Mouse (Mus musculus): ENCODE measurements at regions not wholly inside any gene's neighbourhood (a gene's known extent, or its start where the extent isn't known, plus 50 kb on each side); places are given as distances from the start of the nearest gene placed in this dataset.

DNA sequence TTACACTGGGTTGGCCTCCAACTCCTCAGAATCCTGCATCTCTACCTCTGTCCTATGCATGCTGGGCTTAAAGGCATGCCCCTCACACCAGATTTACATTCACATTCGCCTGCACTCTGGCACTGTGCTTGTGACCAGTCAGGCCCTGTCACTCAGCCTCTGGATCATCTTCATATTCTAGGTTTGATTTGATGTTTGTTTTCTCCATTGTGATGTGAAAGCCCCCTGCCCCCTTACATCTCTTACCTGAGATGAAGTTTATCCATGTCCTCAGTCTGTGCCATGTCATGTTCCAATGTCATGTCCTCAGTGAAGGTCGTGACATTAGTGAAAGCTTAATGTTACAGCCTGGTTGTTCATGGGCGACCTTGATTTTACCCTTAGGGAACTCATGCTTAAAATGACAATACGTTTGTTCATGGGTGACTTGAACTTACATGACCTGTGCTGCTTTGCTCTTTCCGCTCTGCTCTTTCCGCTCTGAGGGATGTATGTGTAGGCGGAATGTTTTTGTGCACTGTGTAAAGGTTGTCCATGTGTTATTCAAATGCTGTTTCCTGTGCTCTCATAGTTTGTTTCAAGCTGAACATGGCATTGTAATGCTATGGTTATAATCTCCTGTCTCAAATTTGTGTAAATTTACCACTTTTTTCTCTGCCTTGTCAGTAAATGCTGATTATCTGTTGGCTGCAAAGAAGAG is 257.3 kb upstream of the Gm5148 start:
- in situ Hi-C loops (cut with MboI; ENCODE audit: low sequenced_read_pairs): no loop called here

GRCm38 (mm10) chr3:37979871-37980270 is 255.6 kb upstream of the Gm5148 start:
- in situ Hi-C loops (cut with MboI; ENCODE audit: low sequenced_read_pairs): no loop called here

GRCm38 (mm10) chr3:37978481-37978880 is 254.2 kb upstream of the Gm5148 start:
- in situ Hi-C loops (cut with MboI; ENCODE audit: low sequenced_read_pairs): no loop called here

DNA sequence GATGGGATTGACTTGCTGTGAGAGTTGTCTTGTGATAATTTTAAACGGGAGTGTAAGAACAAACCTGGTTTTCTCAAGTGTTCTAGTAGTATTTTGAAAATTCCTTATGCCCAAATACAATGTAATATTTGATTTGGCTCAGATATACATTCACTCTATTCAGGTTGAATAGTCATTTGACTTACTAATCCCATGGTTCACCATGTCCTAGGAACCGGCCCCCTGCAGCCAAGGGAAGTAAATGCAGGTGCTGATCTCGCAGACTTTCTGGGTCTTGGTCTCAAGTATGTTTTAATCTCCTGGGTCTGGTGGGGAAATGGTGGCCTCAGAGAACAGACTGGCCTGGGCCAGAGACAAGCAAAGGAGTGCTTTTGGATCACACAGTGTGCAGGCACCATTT is 253.2 kb upstream of the Gm5148 start:
- in situ Hi-C loops (cut with MboI; ENCODE audit: low sequenced_read_pairs): no loop called here

DNA sequence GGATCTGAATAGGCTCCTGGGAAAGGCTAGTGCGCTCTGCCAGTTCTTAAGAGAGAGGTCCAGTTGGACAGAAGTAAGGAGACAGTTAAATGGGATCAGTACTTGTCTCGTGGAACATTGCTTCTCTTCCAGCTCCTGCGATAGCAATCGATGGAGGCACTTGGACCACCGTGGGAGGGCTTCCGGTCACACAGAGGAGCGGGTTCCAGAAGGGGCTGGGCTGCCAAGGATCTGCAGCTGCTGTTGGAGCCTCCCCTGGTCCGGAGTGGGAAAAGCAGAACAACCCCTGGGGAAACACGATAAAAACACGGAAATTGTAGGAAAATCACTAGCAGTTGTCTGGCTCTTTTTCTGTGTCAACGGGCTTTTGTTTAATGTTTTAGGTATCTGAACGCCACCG is 252.3 kb upstream of the Gm5148 start:
- in situ Hi-C loops (cut with MboI; ENCODE audit: low sequenced_read_pairs): no loop called here

DNA sequence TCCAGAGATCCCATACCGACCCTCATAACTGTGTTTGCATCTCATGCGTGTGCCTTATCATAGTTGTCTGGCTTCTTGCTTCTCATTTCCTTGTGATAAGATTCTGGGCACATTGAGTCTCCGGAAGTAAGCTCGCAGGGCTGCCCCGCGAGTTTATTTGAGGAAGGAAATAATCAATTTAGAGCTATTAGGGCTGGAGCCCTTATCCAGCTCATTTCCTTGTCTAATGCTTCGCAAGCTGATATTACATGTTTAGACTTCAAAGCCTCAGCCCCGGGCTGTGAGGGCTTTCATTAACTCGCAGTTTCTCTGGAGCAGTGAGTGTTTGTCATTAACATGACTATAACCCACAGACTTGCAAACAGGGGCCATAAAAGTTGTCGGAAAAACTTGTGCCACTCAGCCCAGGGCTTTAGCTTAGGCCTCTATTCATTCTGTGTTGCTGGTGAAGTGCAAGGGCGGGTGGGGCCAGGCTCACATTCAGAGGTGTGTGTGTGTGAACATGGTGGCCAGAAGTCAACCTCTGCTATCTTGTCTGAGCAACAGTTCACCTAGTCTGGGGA is 251.0 kb upstream of the Gm5148 start:
- in situ Hi-C loops (cut with MboI; ENCODE audit: low sequenced_read_pairs): no loop called here

- in situ Hi-C loops (cut with MboI; ENCODE audit: low sequenced_read_pairs): no loop called here
Observed at GRCm38 (mm10) chr3:37972931-37973330, 248.6 kb upstream of the Gm5148 start.

DNA sequence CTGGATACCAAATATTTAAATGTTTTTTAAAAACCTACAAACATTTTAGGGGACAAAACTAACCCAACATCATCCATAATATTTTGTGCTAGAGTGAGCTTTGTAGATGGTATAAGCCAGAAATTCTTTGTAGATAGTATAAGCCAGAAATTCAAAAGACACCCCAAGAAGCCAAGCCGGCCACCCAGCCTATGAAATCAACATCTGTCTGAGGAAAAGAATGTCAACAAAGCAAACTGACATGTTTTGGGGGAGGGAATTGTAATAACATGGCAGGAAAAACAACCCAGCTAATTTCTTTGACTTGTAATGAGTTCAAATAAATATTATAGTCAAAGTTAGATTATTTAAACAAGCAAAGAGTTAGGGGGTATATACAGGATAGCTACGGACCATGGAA is 246.9 kb upstream of the Gm5148 start:
- in situ Hi-C loops (cut with MboI; ENCODE audit: low sequenced_read_pairs): no loop called here

GRCm38 (mm10) chr3:37968654-37969053 is 244.4 kb upstream of the Gm5148 start:
- in situ Hi-C loops (cut with MboI; ENCODE audit: low sequenced_read_pairs): no loop called here

DNA sequence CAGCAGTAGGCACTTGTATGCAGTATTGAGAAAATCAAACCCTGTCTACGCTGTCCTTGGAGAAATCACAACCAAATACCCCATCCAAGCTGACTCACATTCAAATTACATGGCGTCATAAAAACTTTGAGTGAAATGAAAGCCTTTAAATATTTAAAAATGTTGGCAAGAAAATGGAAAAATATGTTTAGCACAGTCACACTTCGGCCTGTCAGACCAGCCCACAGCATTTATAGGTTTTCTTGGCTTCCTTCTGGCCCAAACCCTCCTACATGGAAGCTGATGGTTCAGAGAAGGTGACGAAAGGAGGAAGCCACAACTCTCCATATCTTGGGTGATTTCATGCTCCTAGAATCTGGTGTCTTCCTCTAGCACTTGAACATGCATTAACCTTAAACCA is 240.9 kb upstream of the Gm5148 start:
- in situ Hi-C loops (cut with MboI; ENCODE audit: low sequenced_read_pairs): no loop called here

GRCm38 (mm10) chr3:37964083-37964482 is 239.8 kb upstream of the Gm5148 start:
- in situ Hi-C loops (cut with MboI; ENCODE audit: low sequenced_read_pairs): no loop called here

DNA sequence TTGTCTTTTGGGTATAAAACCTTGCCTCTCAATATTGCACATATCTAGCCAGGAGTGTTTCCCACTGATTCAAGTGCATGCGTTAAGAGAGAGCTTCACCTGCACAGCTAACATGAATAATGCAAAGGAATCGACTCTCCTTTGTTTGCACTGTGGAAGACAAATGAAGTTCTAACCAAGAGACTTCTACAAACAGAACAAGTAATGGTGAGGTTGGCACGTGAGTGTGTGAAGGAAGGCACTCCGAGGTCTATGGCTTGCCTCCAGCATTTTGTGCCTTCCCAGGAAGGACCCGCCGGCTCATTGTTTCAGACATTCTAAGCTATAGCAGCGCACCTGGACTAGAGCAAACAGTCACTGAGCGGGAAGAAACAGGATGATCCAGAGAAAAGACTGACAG is 238.5 kb upstream of the Gm5148 start:
- in situ Hi-C loops (cut with MboI; ENCODE audit: low sequenced_read_pairs): no loop called here

- in situ Hi-C loops (cut with MboI; ENCODE audit: low sequenced_read_pairs): no loop called here
Observed at GRCm38 (mm10) chr3:37962043-37962810, 237.9 kb upstream of the Gm5148 start.

DNA sequence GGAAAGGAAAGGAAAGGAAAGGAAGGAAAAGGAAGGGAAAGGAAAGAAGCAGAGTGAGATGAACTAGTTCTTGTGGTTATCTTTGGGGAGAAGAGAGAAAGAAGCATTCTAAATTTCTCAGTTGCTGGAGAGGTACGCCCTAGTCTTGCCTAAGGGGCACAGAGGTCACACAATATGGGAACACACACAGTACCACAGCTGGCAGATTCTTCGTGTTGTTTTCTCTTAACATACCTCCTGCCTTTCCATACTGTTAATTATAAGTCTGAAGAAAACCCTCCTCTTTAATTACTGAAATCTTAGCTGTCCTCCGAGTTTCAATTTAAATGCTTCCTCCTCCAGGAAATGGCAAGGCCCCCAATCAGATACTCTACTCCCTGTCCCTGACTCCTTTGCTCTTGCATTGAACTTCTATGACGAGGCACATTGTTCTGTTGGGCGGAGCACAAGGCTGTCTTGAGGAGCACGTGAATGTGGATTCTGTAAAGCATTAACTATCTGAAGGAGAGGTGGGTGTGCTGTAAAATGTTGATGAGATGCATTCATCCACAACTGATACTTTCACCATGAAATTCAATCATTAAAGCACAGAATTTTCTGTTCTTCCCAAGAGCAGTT is 234.2 kb upstream of the Gm5148 start:
- in situ Hi-C loops (cut with MboI; ENCODE audit: low sequenced_read_pairs): no loop called here

- in situ Hi-C loops (cut with MboI; ENCODE audit: low sequenced_read_pairs): no loop called here
Observed at GRCm38 (mm10) chr3:37956543-37956942, 232.3 kb upstream of the Gm5148 start.

DNA sequence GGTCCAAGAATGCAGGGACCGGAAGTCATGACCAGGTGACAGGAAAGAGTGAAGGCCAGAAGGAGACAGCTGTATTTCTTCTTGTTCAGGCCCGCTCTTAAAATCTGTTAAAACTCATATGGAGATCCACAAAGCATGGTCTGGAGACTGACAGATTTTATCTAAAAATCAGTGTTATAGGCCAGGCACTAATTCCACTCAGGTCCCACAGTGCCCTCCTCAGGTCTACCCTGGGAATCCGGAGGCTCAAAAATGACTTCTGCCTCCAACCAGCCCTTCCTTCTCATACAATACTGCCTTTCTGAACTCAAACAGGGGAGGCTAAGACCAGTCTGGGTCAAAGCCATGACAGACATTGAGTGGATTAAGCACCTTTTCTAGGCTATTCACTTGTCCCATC is 228.6 kb upstream of the Gm5148 start:
- in situ Hi-C loops (cut with MboI; ENCODE audit: low sequenced_read_pairs): no loop called here

GRCm38 (mm10) chr3:37952251-37952650 is 228.0 kb upstream of the Gm5148 start:
- in situ Hi-C loops (cut with MboI; ENCODE audit: low sequenced_read_pairs): no loop called here

DNA sequence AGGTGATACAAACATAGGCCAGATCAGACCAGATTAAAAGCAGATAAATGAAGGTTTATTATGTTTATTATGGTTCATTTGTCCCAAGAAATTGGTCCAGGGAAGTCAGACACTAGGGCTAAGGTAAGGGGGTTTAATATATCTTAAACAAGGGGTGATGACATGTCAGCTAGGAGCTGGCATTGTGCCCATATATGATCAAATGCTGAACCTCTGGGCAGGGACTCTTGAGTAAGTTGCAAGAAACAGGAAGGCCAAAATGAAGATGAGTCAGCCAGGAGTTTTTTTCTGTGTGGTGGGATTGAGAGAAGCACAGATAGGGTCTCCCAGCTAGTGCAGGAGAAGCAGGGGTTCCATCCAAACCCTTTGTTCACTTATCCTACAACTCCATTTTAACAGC is 219.4 kb upstream of the Gm5148 start:
- in situ Hi-C loops (cut with MboI; ENCODE audit: low sequenced_read_pairs): no loop called here

DNA sequence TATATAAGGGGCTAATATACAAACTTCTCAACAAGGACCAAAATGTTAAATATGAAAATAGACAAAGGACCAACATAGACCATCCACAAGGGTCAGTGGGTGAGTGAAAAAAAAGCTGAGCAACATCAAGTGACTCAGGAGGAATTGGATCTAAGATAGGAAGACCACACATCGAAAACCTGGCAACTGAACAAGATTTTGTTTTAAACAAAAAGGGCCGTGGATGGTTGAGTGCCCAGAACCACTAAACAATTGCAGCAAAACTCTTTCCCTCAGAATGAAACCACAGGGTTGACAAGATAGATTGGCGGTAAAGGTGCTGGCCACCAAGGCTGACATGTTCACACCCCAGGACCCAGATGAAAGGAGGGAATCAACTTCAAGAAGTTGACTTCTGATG is 215.7 kb upstream of the Gm5148 start:
- in situ Hi-C loops (cut with MboI; ENCODE audit: low sequenced_read_pairs): no loop called here

DNA sequence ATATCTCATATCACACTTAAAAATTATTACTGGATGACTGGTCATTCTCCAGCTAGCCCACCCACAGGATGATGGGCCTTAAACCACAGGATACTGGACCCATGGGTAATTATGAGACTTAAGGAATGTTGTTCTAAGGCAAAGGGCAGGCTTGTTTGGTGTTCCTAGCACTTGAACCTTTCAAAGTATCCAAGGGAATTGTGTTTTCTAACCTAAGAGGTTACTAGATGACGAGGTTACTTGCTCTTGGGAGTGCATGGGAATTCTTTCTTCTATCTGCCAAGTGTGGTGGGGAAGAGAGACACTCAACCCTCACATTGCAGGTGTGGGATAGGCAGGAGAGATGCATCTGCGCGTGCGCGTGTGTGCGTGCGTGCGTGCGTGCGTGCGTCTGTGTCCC is 214.6 kb upstream of the Gm5148 start:
- in situ Hi-C loops (cut with MboI; ENCODE audit: low sequenced_read_pairs): no loop called here

- in situ Hi-C loops (cut with MboI; ENCODE audit: low sequenced_read_pairs): no loop called here
Observed at GRCm38 (mm10) chr3:37938284-37938596, 213.9 kb upstream of the Gm5148 start.

Data from CH12F3 (cell line).